Mouse (Mus musculus) bone marrow macrophage, adult 2 months (primary cell): ENCODE data around the gene Skida1.

Experiments used
- CTCF ChIP-seq: IDR thresholded peaks from 2 replicates; pipeline ENCODE4 v1.5.1; 2012; ENCODE audit warnings: low read depth, mild to moderate bottlenecking, low read length, moderate library complexity
- POLR2A ChIP-seq: IDR thresholded peaks from 2 replicates; pipeline ENCODE4 v1.6.1; 2012; ENCODE audit warnings: mild to moderate bottlenecking, low read depth, low read length, borderline replicate concordance

DNA sequence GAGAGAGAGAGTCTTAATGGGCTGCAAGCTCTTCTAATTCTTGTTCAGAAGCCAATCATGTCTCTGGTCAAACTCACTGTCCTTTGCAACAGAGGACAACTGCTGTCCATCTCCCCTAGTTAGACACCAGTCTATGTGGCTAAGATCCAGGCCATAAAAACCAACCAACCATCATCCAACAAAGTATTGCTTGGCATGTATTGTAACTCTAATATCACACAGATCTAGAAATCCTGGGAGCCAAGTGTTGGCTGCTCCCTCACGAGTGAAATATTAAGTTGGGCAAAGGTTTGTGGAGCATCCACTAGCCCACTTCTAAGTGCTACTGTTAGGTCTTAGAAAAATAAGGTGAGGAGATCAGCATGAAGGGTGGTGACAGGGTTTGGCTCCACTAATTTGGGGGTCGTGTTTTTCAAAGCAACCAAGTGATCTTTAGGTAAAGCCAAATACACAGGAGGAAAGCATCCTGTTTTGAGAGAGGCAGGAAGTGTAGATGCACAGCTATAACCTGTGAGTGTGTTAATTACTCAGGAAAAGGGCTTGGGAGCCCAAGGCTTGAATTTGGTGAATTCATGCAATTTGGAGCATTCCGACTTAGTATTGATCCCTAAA, 10.6 kb downstream of the Skida1 start:
- TF ChIP-seq CTCF (no peak), POLR2A (no peak)
